Mouse (Mus musculus): Measurements from ENCODE around the gene Pank4.

Gene Pank4

GRCm38 (mm10) chr4:155014791-155015190, 50.9 kb downstream of the Pank4 start:
- DNase-seq: no peak

DNA sequence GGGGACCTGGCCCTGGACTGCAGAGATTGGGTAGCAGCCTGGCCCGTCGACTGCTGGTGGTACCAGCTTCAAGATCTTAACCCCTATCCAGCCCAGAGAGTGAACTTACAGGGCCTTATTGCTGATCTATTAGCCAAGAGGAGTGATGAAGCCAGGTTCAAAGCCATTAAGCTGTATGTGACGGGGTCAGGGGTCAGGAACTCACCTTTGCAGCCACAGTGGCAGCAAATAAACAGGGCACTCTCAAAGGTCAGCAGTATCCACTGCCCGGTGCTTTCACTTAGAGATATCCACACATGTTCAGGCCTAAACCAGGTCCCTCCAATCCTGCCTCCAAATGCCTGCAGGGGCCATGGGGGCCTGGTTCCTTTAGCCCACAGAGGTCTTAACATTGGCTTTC, 51.6 kb downstream of the Pank4 start:
- DNase-seq: no peak

- no peak for DNase-seq
These were observed 52.9 kb downstream of the Pank4 start for GRCm38 (mm10) chr4:155016807-155017206.

- DNase-seq: no peak
These were observed 53.4 kb downstream of the Pank4 start for GRCm38 (mm10) chr4:155017253-155017878.

DNA sequence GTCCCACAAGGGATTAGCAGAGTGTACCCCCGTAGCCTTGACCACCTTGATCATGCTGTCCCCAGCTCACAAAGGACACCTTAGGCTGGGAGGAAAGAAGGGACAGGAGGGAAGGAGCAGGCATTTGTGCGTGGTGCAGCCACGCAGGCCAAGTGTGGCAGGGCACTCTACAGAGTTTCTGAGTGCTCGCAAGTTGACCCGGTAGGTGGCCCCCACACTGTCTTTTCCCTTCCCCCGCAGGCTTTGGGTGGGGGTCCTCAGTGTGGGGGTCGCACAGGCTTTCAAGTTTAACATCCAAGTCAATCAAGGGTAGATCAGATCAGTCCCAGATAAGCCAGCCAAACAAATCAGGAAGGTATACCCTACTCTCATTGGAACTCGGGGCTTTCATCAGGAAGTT, 54.1 kb downstream of the Pank4 start:
- DNase-seq: no peak

GRCm38 (mm10) chr4:155018601-155019335, 54.8 kb downstream of the Pank4 start:
- DNase-seq: peak in 1 of 2 experiments; percentile 46

DNA sequence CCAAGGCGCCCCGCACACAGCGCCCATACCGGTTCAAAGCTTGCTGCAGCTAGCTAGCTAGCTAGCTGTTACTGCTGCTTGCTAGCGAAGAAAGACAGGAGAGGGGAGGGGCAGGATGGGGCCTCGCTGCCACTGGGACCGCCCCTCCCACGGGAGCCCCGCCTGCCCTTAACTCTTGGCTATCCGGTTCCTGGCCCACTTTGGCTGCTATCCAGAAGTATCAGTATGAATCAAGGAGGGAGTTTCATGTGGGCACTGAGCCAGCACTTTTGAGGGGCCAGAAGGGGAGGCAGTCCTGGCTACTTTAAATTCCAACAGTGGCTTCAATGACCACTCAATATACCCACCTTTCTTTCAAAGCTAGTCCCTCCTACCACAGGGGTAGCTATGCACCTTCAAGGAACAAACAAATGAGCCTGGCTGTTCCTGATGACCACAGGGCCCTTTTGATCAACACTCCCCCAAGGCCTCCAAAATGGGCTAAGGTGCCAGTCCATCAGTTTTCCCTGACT, 55.5 kb downstream of the Pank4 start:
- DNase-seq: peak in 1 of 2 experiments; percentile 11

DNA sequence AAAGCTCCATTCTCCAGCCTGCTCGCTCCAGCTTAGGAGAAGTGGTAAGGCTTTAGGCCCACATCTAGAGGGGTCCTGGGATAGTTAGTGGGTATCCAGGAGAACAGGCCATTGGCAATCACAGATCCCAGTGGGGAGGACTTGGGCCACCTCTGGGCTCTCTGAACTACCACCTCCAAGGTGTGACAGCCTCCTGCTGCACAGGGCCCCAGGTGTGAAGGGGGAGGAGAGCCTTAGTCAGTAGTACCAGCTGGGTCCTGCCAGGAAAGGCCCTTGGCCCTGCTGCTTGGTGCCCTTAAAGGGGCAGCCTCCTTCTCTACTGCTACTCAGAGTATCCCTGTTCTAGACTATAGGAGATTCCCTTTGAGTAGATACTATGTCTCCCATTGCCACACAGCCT, 56.2 kb downstream of the Pank4 start:
- no peak for DNase-seq

DNA sequence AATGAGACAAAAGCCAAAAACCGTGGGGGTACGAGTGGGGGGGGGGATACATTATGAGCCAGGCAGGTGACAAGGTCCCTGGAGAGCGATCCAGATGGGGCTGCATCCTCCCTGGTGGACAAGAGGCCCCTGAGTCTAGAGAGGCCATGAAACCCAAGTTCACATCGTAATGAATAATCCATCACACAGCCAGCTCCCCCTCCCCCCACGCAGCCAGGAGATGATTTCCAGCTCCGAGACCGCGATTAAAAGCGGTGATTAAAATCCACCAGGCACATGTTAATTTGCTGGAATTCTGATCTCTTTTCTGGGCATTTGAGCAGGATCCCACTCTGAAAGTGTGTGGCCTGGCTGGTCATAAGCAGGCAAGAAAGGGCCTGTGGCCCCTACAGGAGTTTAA, 56.9 kb downstream of the Pank4 start:
- DNase-seq: no peak

GRCm38 (mm10) chr4:155022228-155022855, 58.4 kb downstream of the Pank4 start:
- DNase-seq: no peak

GRCm38 (mm10) chr4:155024170-155025010, 60.5 kb downstream of the Pank4 start:
- no peak for DNase-seq
